Mouse (Mus musculus) heart, postnatal 0 days (tissue): Measurements from ENCODE around the gene Klhl26.

Experiments
- CTCF ChIP-seq: IDR thresholded peaks from 2 replicates; pipeline ENCODE4 v1.5.1; 2016; ENCODE audit warnings: antibody characterized with exemption, control low read depth, low read depth
- EP300 ChIP-seq: IDR thresholded peaks from 2 replicates; pipeline ENCODE4 v1.6.1; 2016; ENCODE audit warnings: antibody characterized with exemption, low read depth

DNA sequence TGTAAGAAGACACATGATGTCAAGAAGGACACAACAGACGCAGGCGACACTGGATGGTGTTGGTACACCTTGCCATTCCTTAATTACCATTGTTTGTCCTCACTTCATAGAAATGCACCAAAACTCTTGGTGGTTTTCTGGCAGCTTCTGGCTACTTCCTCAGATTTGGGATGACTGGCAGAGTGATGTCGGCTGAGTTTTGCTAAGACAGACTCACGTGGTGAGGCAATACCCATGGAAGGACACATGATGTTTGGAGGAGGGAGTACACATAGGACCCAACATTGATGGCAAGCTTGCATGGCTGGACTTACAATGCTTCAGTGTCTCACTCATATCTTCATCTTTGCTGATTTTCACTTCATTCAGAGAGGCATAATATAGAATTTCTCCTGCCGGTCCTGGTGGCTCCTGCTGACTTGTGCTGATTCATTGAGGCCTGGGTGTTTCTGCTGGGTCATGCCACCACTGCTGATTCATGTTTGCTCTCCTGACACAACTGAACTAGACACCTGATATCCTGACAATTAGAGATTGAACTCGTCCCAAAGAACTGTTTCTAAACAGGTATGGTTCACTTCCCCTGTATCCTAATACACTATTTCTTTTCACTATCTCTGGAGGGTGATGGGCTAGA, 62.3 kb downstream of the Klhl26 start:
- no peak for TF ChIP-seq EP300
- TF ChIP-seq CTCF: no peak
